Mouse (Mus musculus): ENCODE measurements around the gene Gm21976. TPM values are rescaled to one million over a fixed set of nuclear protein-coding genes. Genes with fewer than 3 reads are reported as not detected.
A peak's percentile ranks its signal among the peaks of the same experiment; 100 is the strongest.

Gene Gm21976
- total RNA-seq, 2 experiments from 2014 or later, result not detected

- no peak for DNase-seq (ENCODE audit: low spot score in 2 of 2)
Measured at GRCm38 (mm10) chr13:98297883-98298482, 18.3 kb downstream of the Gm21976 start.

GRCm38 (mm10) chr13:98298833-98299758, 19.4 kb downstream of the Gm21976 start:
- DNase-seq (ENCODE audit: low spot score in 2 of 2), result peak; percentile 77 to 83

- DNase-seq (ENCODE audit: low spot score in 2 of 2), result no peak
Measured at GRCm38 (mm10) chr13:98305257-98305656, 25.6 kb downstream of the Gm21976 start.

GRCm38 (mm10) chr13:98306393-98306792, 26.7 kb downstream of the Gm21976 start:
- DNase-seq (ENCODE audit: low spot score in 2 of 2), result no peak

GRCm38 (mm10) chr13:98306852-98307475, 27.3 kb downstream of the Gm21976 start:
- DNase-seq (ENCODE audit: low spot score in 2 of 2), result no peak

GRCm38 (mm10) chr13:98308004-98308403, 28.3 kb downstream of the Gm21976 start:
- no peak for DNase-seq (ENCODE audit: low spot score in 2 of 2)

GRCm38 (mm10) chr13:98308724-98309123, 29.0 kb downstream of the Gm21976 start:
- no peak for DNase-seq (ENCODE audit: low spot score in 2 of 2)

GRCm38 (mm10) chr13:98311597-98311996, 31.9 kb downstream of the Gm21976 start:
- DNase-seq (ENCODE audit: low spot score in 2 of 2), result no peak

GRCm38 (mm10) chr13:98313631-98314030, 33.9 kb downstream of the Gm21976 start:
- DNase-seq (ENCODE audit: low spot score in 2 of 2), result no peak

- DNase-seq (ENCODE audit: low spot score in 2 of 2), result no peak
Measured at GRCm38 (mm10) chr13:98315124-98315523, 35.4 kb downstream of the Gm21976 start.

- DNase-seq (ENCODE audit: low spot score in 2 of 2), result no peak
Measured at GRCm38 (mm10) chr13:98316140-98316479, 36.4 kb downstream of the Gm21976 start.

- peak; percentile 89 to 95 for DNase-seq (ENCODE audit: low spot score in 2 of 2)
Measured at GRCm38 (mm10) chr13:98316480-98317245, 37.0 kb downstream of the Gm21976 start, which contains the start of gene Btf3. Btf3 (minus strand) TSS chr13:98317006.

GRCm38 (mm10) chr13:98317246-98317677, 37.6 kb downstream of the Gm21976 start:
- no peak for DNase-seq (ENCODE audit: low spot score in 2 of 2)

GRCm38 (mm10) chr13:98317911-98318310, 38.2 kb downstream of the Gm21976 start:
- no peak for DNase-seq (ENCODE audit: low spot score in 2 of 2)

GRCm38 (mm10) chr13:98325034-98325433, 45.3 kb downstream of the Gm21976 start:
- no peak for DNase-seq (ENCODE audit: low spot score in 2 of 2)

- no peak for DNase-seq (ENCODE audit: low spot score in 2 of 2)
Measured at GRCm38 (mm10) chr13:98332106-98332505, 52.4 kb downstream of the Gm21976 start.

GRCm38 (mm10) chr13:98336205-98336604, 56.5 kb downstream of the Gm21976 start:
- DNase-seq (ENCODE audit: low spot score in 2 of 2), result no peak

GRCm38 (mm10) chr13:98340506-98340905, 60.8 kb downstream of the Gm21976 start:
- no peak for DNase-seq (ENCODE audit: low spot score in 2 of 2)

GRCm38 (mm10) chr13:98349491-98349890, 69.8 kb downstream of the Gm21976 start:
- DNase-seq (ENCODE audit: low spot score in 2 of 2), result no peak

GRCm38 (mm10) chr13:98351527-98351926, 71.8 kb downstream of the Gm21976 start:
- DNase-seq (ENCODE audit: low spot score in 2 of 2), result no peak

GRCm38 (mm10) chr13:98352381-98352975, 72.8 kb downstream of the Gm21976 start:
- DNase-seq (ENCODE audit: low spot score in 2 of 2), result no peak

Measured in layer of hippocampus, postnatal 14 days (tissue).